Comparison of ENCODE assay signal across 10 mouse cellular contexts in the genomic region with DNA sequence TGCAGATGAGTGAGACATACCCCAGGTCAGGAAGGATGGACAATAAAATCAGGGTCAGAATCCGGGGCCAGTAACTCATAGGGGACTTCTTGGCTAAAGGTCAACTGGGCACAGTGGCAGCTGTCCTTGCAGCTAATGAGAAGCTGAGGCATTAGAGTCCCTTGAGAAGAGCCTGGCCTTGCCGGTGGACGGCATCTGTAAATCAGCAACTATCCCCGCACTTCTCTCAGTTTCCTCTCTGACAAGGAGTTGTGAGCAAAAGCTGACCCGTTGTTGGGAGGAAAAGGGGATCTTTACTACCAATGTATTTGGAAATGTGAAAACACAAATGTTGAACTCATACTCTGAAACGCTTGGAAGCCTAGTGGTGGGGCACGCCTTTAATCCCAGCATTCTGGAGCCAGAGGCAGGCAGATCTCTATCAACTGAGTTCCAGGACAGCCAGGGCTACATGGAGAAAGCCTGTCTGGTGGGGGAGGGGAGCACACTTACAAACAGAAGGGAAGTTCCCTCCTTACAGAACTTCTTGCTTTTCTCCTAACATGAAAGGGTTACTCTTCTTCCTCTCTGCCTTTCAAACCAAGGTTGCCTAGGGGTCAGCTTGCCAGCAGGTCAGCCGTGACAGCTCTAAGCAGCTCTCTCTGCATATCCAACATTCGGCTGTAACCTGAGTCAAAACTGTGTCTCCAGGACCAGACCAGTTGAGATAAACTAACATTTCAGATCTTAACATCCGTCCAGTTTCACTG. TPM values are rescaled to one million over a fixed set of nuclear protein-coding genes. Genes with fewer than 3 reads are reported as not detected.
A peak's percentile ranks its signal among the peaks of the same experiment; 100 is the strongest.
DNase-seq lines count a peak whose midpoint lies in the region; ATAC-seq and TF ChIP-seq lines count a peak whose summit lies in the region.
"Had no signal": no experiment of that assay in that cellular context is flagged by ENCODE, and none has a peak within 500 bp of the region (broad histone marks: within the 10 kb centered on the region; RNA-seq: fewer than 3 reads in every experiment).

No protein-coding gene starts in this region.

- H3K27ac ChIP-seq in thymus, adult 2 months (ENCODE audit: control insufficient read depth, insufficient read depth, low read length), result no peak overlapping the region
- H3K27ac ChIP-seq in hindbrain, embryonic 13.5 days, result no peak overlapping the region
- H3K27ac ChIP-seq: embryonic facial prominence, embryonic 13.5 days; neural tube, embryonic 12.5 days had no signal

- H3K36me3 ChIP-seq in thymus, adult 2 months (ENCODE audit: control insufficient read depth, insufficient read depth, low read length), result no peaks in the 10 kb centered on the region
- H3K36me3 ChIP-seq in hindbrain, embryonic 13.5 days, result peaks cover 13% of the 10 kb centered on the region
- H3K36me3 ChIP-seq: embryonic facial prominence, embryonic 13.5 days; neural tube, embryonic 12.5 days had no signal

- H3K9ac ChIP-seq in hindbrain, embryonic 13.5 days, result no peak overlapping the region
- H3K9ac ChIP-seq: embryonic facial prominence, embryonic 13.5 days; neural tube, embryonic 12.5 days had no signal

- no peak for TF ChIP-seq POLR2A in thymus, adult 2 months (IDR thresholded peaks at IDR 0.05; ENCODE audit: control insufficient read depth, extremely low read depth, insufficient read depth, low read length, poor library complexity)

- no peaks in the 10 kb centered on the region for H3K9me3 ChIP-seq in hindbrain, embryonic 13.5 days
- H3K9me3 ChIP-seq: embryonic facial prominence, embryonic 13.5 days; neural tube, embryonic 12.5 days had no signal

- WGBS in thymus, adult 2 months, result 64% methylated on average over 10 of the region's 10 CpGs
- WGBS in hindbrain, embryonic 13.5 days, result 61% methylated on average over 10 of the region's 10 CpGs

- peaks cover 36% of the 10 kb centered on the region for H3K4me1 ChIP-seq in thymus, adult 2 months (replicated peaks; ENCODE audit: control insufficient read depth, insufficient read depth, low read length)
- H3K4me1 ChIP-seq in hindbrain, embryonic 13.5 days (replicated peaks), result peaks cover 7% of the 10 kb centered on the region; the same call in 1 of the 2 replicates
- H3K4me1 ChIP-seq: neural tube, embryonic 12.5 days had no signal

- ATAC-seq in hindbrain, embryonic 13.5 days (ENCODE audit: low FRiP score), result no peak

- H3K27me3 ChIP-seq in thymus, adult 2 months (ENCODE audit: control insufficient read depth, insufficient read depth, low read length), result no peaks in the 10 kb centered on the region
- no peaks in the 10 kb centered on the region for H3K27me3 ChIP-seq in hindbrain, embryonic 13.5 days
- H3K27me3 ChIP-seq: embryonic facial prominence, embryonic 13.5 days; neural tube, embryonic 12.5 days had no signal

- H3K4me3 ChIP-seq in thymus, adult 2 months (ENCODE audit: control insufficient read depth, insufficient read depth, low read length), result no peak overlapping the region
- no peak overlapping the region for H3K4me3 ChIP-seq in hindbrain, embryonic 13.5 days
- H3K4me3 ChIP-seq: embryonic facial prominence, embryonic 13.5 days; neural tube, embryonic 12.5 days had no signal

- TF ChIP-seq CTCF in thymus, adult 2 months (IDR thresholded peaks at IDR 0.05; ENCODE audit: borderline replicate concordance, control insufficient read depth, extremely low read depth, insufficient read depth, low read length, poor library complexity), result no peak

- no peak overlapping the region for H3K4me2 ChIP-seq in hindbrain, embryonic 13.5 days
- H3K4me2 ChIP-seq: embryonic facial prominence, embryonic 13.5 days; neural tube, embryonic 12.5 days had no signal

- peak; percentile 44 for DNase-seq in thymus, postnatal 14 days
- DNase-seq in thymus, adult 2 months, result no peak
- peak; percentile 52 for DNase-seq in embryo, embryonic 10.5 days (ENCODE audit: low spot score)
- DNase-seq in kidney, adult 18-20 months, result peak; percentile 35
- no peak for DNase-seq in cerebellum, adult 18-20 months
- DNase-seq in cerebellum, adult 9-11 months, result no peak
- DNase-seq: lung, adult 2 months had no signal

RNA-seq across cellular contexts. Expression of a gene that starts 14.1 kb away (rescaled TPM):
- polyA plus RNA-seq in thymus, adult 2 months (2012; rRNA removed), result 52.2 and 52.9 TPM in 2 replicates
- 74.2 and 77.5 TPM in 2 replicates for polyA plus RNA-seq in hindbrain, embryonic 13.5 days (2015; fragmentation: Nextera tagmentation; extraction: Ambion mirVana)

RNA-seq across cellular contexts. Expression of a gene that starts 35.3 kb away (rescaled TPM):
- polyA plus RNA-seq in thymus, adult 2 months (2012; rRNA removed), result 12.3 and 12.9 TPM in 2 replicates
- 55.1 and 61.3 TPM in 2 replicates for polyA plus RNA-seq in hindbrain, embryonic 13.5 days (2015; fragmentation: Nextera tagmentation; extraction: Ambion mirVana)

Comparison
In these comparisons a context has a peak if more than half of its experiments do, and no peak if none do; other contexts are left out.
1. DNase-seq: peak in thymus, postnatal 14 days (single experiment), embryo, embryonic 10.5 days (single experiment) and kidney, adult 18-20 months (single experiment); none in thymus, adult 2 months (single experiment), cerebellum, adult 18-20 months (0 of 2) and cerebellum, adult 9-11 months (single experiment).